In the genomic region with DNA sequence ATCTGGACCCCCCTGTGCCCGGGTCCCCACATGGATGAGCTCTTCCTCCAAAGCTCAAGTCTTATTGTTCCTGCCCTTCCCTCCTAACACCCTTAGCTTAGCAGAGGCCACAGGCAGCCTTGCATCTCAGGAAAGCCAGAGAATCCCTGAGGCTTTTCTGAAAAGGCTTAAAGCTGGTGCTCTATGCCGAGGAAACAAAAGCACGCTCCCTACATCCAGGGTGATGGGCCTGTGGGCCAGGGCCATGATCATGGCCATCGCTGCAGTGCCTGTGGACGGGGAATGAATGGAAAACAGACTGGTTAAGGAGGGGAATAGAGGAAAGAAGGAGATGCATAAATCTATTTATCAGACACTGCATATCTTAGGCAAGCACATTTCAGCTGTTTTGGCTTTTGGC, we compare ENCODE assay signal across 21 mouse cellular contexts. TPM values are rescaled to one million over a fixed set of nuclear protein-coding genes. Genes with fewer than 3 reads are reported as not detected.
DNase-seq lines count a peak whose midpoint lies in the region; ATAC-seq and TF ChIP-seq lines count a peak whose summit lies in the region.
"Had no signal": no experiment of that assay in that cellular context is flagged by ENCODE, and none has a peak within 500 bp of the region (broad histone marks: within the 10 kb centered on the region; RNA-seq: fewer than 3 reads in every experiment).

No protein-coding gene starts in this region.

- TF ChIP-seq CTCF in forebrain, postnatal 0 days (IDR thresholded peaks at IDR 0.05; ENCODE audit: low read depth), result no peak
- no peak for TF ChIP-seq CTCF in midbrain, postnatal 0 days (IDR thresholded peaks at IDR 0.05)

- ATAC-seq in hindbrain, embryonic 11.5 days (ENCODE audit: low FRiP score), result no peak
- ATAC-seq in forebrain, postnatal 0 days, result no peak
- ATAC-seq in midbrain, postnatal 0 days (ENCODE audit: low FRiP score), result no peak
- ATAC-seq in kidney, embryonic 14.5 days (ENCODE audit: low FRiP score, low TSS enrichment), result no peak

- peaks cover 22% of the 10 kb centered on the region for H3K4me1 ChIP-seq in hindbrain, embryonic 10.5 days (replicated peaks)
- H3K4me1 ChIP-seq in hindbrain, embryonic 11.5 days (replicated peaks; ENCODE audit: control insufficient read depth, insufficient read depth, low read length), result no peaks in the 10 kb centered on the region
- H3K4me1 ChIP-seq in forebrain, postnatal 0 days (ENCODE audit: insufficient read depth), result 0 out of 2 replicates have a peak, but pooled peaks cover 9% of the 10 kb centered on the region
- H3K4me1 ChIP-seq in midbrain, embryonic 10.5 days, result peaks cover 37% of the 10 kb centered on the region
- peaks cover 11% of the 10 kb centered on the region for H3K4me1 ChIP-seq in midbrain, postnatal 0 days (ENCODE audit: insufficient read depth, low read length)
- peaks cover 2% of the 10 kb centered on the region; the same call in 1 of the 2 replicates for H3K4me1 ChIP-seq in kidney, embryonic 14.5 days (ENCODE audit: control insufficient read depth, insufficient read depth, low read length)

- no peak overlapping the region for H3K4me2 ChIP-seq in hindbrain, embryonic 11.5 days (replicated peaks; ENCODE audit: low read depth, low read length)
- H3K4me2 ChIP-seq in forebrain, postnatal 0 days (ENCODE audit: low read depth), result no peak overlapping the region
- no peak overlapping the region for H3K4me2 ChIP-seq in midbrain, postnatal 0 days (ENCODE audit: low read depth, low read length, poor library complexity, severe bottlenecking)
- H3K4me2 ChIP-seq in kidney, embryonic 14.5 days (replicated peaks; ENCODE audit: low read depth, low read length), result no peak overlapping the region
- H3K4me2 ChIP-seq: embryonic facial prominence, embryonic 15.5 days; limb, embryonic 13.5 days; liver, embryonic 13.5 days; lung, embryonic 14.5 days; stomach, embryonic 15.5 days had no signal

- no peak overlapping the region for H3K4me3 ChIP-seq in hindbrain, embryonic 10.5 days
- no peak overlapping the region for H3K4me3 ChIP-seq in hindbrain, embryonic 11.5 days (ENCODE audit: low read depth, low read length)
- no peak overlapping the region for H3K4me3 ChIP-seq in forebrain, postnatal 0 days (ENCODE audit: low read depth, low read length)
- H3K4me3 ChIP-seq in midbrain, embryonic 10.5 days, result no peak overlapping the region
- H3K4me3 ChIP-seq in midbrain, postnatal 0 days (ENCODE audit: low read depth, low read length), result no peak overlapping the region
- no peak overlapping the region for H3K4me3 ChIP-seq in kidney, embryonic 14.5 days (ENCODE audit: low read length)
- H3K4me3 ChIP-seq: embryonic facial prominence, embryonic 15.5 days; heart, embryonic 10.5 days; limb, embryonic 13.5 days; liver, embryonic 13.5 days; stomach, embryonic 15.5 days had no signal

- no peaks in the 10 kb centered on the region for H3K9me3 ChIP-seq in hindbrain, embryonic 10.5 days
- H3K9me3 ChIP-seq in hindbrain, embryonic 11.5 days (ENCODE audit: control insufficient read depth, low read length), result no peaks in the 10 kb centered on the region
- no peaks in the 10 kb centered on the region for H3K9me3 ChIP-seq in forebrain, postnatal 0 days (ENCODE audit: low read length)
- H3K9me3 ChIP-seq in midbrain, embryonic 10.5 days (replicated peaks), result no peaks in the 10 kb centered on the region
- H3K9me3 ChIP-seq in midbrain, postnatal 0 days (ENCODE audit: low read length), result no peaks in the 10 kb centered on the region
- H3K9me3 ChIP-seq in kidney, embryonic 14.5 days (ENCODE audit: control insufficient read depth, low read length), result no peaks in the 10 kb centered on the region
- H3K9me3 ChIP-seq: embryonic facial prominence, embryonic 15.5 days; heart, embryonic 10.5 days; limb, embryonic 13.5 days; liver, embryonic 13.5 days; stomach, embryonic 15.5 days had no signal

- no peak overlapping the region for H3K9ac ChIP-seq in hindbrain, embryonic 11.5 days (ENCODE audit: low read depth, low read length)
- no peak overlapping the region for H3K9ac ChIP-seq in forebrain, postnatal 0 days
- H3K9ac ChIP-seq in midbrain, postnatal 0 days (replicated peaks; ENCODE audit: low read length, poor library complexity, severe bottlenecking), result no peak overlapping the region; the same call in 1 of the 2 replicates
- no peak overlapping the region for H3K9ac ChIP-seq in kidney, embryonic 14.5 days (ENCODE audit: low read depth, low read length)
- H3K9ac ChIP-seq: embryonic facial prominence, embryonic 15.5 days; limb, embryonic 13.5 days; liver, embryonic 13.5 days; lung, embryonic 14.5 days; stomach, embryonic 15.5 days had no signal

- DNase-seq in hindbrain, embryonic 10.5 days (ENCODE audit: low spot score), result no peak
- DNase-seq in hindbrain, embryonic 11.5 days (ENCODE audit: low spot score), result no peak
- no peak for DNase-seq in forebrain, postnatal 0 days
- peak; percentile 25 for DNase-seq in midbrain, embryonic 10.5 days (ENCODE audit: low spot score)
- no peak for DNase-seq in midbrain, postnatal 0 days (ENCODE audit: low spot score)
- DNase-seq in lung, postnatal 10 days, result no peak
- DNase-seq in urinary bladder, postnatal 10 days (ENCODE audit: low spot score), result no peak
- DNase-seq: adrenal gland, adult 2 months; cerebellum, adult 9-11 months; kidney, adult 18-20 months; kidney, postnatal 14 days; liver, embryonic 13.5 days; lung, embryonic 14.5 days; lung, postnatal 4 days; right cerebral cortex, postnatal 25 days; thymus, adult 2 months had no signal

- no peaks in the 10 kb centered on the region for H3K27me3 ChIP-seq in hindbrain, embryonic 10.5 days (ENCODE audit: insufficient read depth, poor library complexity, severe bottlenecking)
- no peaks in the 10 kb centered on the region for H3K27me3 ChIP-seq in hindbrain, embryonic 11.5 days (ENCODE audit: control insufficient read depth, insufficient read depth, low read length)
- H3K27me3 ChIP-seq in forebrain, postnatal 0 days (ENCODE audit: insufficient read depth, low read length), result no peaks in the 10 kb centered on the region
- no peaks in the 10 kb centered on the region for H3K27me3 ChIP-seq in midbrain, embryonic 10.5 days (ENCODE audit: low read depth, poor library complexity, severe bottlenecking)
- no peaks in the 10 kb centered on the region for H3K27me3 ChIP-seq in midbrain, postnatal 0 days (ENCODE audit: insufficient read depth, low read length)
- H3K27me3 ChIP-seq in kidney, embryonic 14.5 days (ENCODE audit: control insufficient read depth, insufficient read depth, low read length), result no peaks in the 10 kb centered on the region
- H3K27me3 ChIP-seq: embryonic facial prominence, embryonic 15.5 days; limb, embryonic 13.5 days; liver, embryonic 13.5 days; stomach, embryonic 15.5 days had no signal

- 71% methylated on average over 5 of the region's 5 CpGs for WGBS in hindbrain, embryonic 10.5 days
- 74% methylated on average over 5 of the region's 5 CpGs for WGBS in hindbrain, embryonic 11.5 days
- WGBS in forebrain, postnatal 0 days, result 44% methylated on average over 5 of the region's 5 CpGs
- 48% methylated on average over 5 of the region's 5 CpGs for WGBS in midbrain, embryonic 10.5 days
- 19% methylated on average over 5 of the region's 5 CpGs for WGBS in midbrain, postnatal 0 days
- WGBS in kidney, embryonic 14.5 days, result 87% methylated on average over 5 of the region's 5 CpGs

- H3K27ac ChIP-seq in hindbrain, embryonic 10.5 days, result peak overlapping the region; percentile 40; the same call in 1 of the 2 replicates
- H3K27ac ChIP-seq in hindbrain, embryonic 11.5 days (ENCODE audit: low read depth, low read length), result no peak overlapping the region
- peak overlapping the region; percentile 69; the same call in 1 of the 2 replicates for H3K27ac ChIP-seq in forebrain, postnatal 0 days (ENCODE audit: low read depth, low read length)
- H3K27ac ChIP-seq in midbrain, embryonic 10.5 days (replicated peaks), result peak overlapping the region; percentile 52
- H3K27ac ChIP-seq in midbrain, postnatal 0 days (ENCODE audit: low read depth, low read length), result peak overlapping the region; percentile 68
- H3K27ac ChIP-seq in kidney, embryonic 14.5 days (ENCODE audit: low read depth, low read length), result no peak overlapping the region
- H3K27ac ChIP-seq: embryonic facial prominence, embryonic 15.5 days; heart, embryonic 10.5 days; limb, embryonic 13.5 days; liver, embryonic 13.5 days; stomach, embryonic 15.5 days had no signal

- peaks cover 95% of the 10 kb centered on the region for H3K36me3 ChIP-seq in hindbrain, embryonic 10.5 days
- H3K36me3 ChIP-seq in hindbrain, embryonic 11.5 days (ENCODE audit: control insufficient read depth, insufficient read depth, low read length), result no peaks in the 10 kb centered on the region
- no peaks in the 10 kb centered on the region for H3K36me3 ChIP-seq in forebrain, postnatal 0 days (ENCODE audit: insufficient read depth)
- H3K36me3 ChIP-seq in midbrain, embryonic 10.5 days, result peaks cover 88% of the 10 kb centered on the region
- H3K36me3 ChIP-seq in midbrain, postnatal 0 days (ENCODE audit: insufficient read depth, low read length), result no peaks in the 10 kb centered on the region
- peaks cover 28% of the 10 kb centered on the region for H3K36me3 ChIP-seq in kidney, embryonic 14.5 days (ENCODE audit: control insufficient read depth, insufficient read depth, low read length)
- H3K36me3 ChIP-seq: stomach, embryonic 15.5 days had no signal

RNA-seq across cellular contexts. Expression of a gene that starts 50.9 kb away (rescaled TPM):
- polyA plus RNA-seq in hindbrain, embryonic 10.5 days (2016; fragmentation: Nextera tagmentation; extraction: Ambion mirVana), result 25.3 and 31.0 TPM in 2 replicates
- 22.6 and 28.1 TPM in 2 replicates for polyA plus RNA-seq in hindbrain, embryonic 11.5 days (2014; fragmentation: Nextera tagmentation; extraction: Ambion mirVana)
- total RNA-seq in forebrain, postnatal 0 days (2014; rRNA removed), result 50.9 and 60.7 TPM in 2 replicates
- polyA plus RNA-seq in forebrain, postnatal 0 days (2015; fragmentation: Nextera tagmentation; extraction: Ambion mirVana), result 16.6 and 21.2 TPM in 2 replicates
- 23.4 and 23.9 TPM in 2 replicates for polyA plus RNA-seq in midbrain, embryonic 10.5 days (2016; fragmentation: Nextera tagmentation; extraction: Ambion mirVana)
- 50.7 and 66.8 TPM in 2 replicates for total RNA-seq in midbrain, postnatal 0 days (2014; rRNA removed)
- 20.1 and 22.0 TPM in 2 replicates for polyA plus RNA-seq in midbrain, postnatal 0 days (2015; fragmentation: Nextera tagmentation; extraction: Ambion mirVana)
- 29.1 and 34.4 TPM in 2 replicates for polyA plus RNA-seq in kidney, embryonic 14.5 days (2014; fragmentation: Nextera tagmentation; extraction: Ambion mirVana)

Comparison
In these comparisons a context has a peak if more than half of its experiments do, and no peak if none do; other contexts are left out.
1. H3K27ac ChIP-seq: peak in hindbrain, embryonic 10.5 days (single experiment), forebrain, postnatal 0 days (single experiment), midbrain, embryonic 10.5 days (single experiment) and midbrain, postnatal 0 days (single experiment); none in hindbrain, embryonic 11.5 days (single experiment) and kidney, embryonic 14.5 days (single experiment).